Mouse (Mus musculus) neural tube, embryonic 14.5 days (tissue): ENCODE data around the gene Jak1. TPM values are rescaled to one million over a fixed set of nuclear protein-coding genes. Genes with fewer than 3 reads are reported as not detected.

Experiments
- ATAC-seq: fragments of 200-750 bp; cut with Nextera tagmentation; 2 replicates; pipeline ENCODE4 v1.8.0; 2017; ENCODE audit warnings: low read depth, mild to moderate bottlenecking, moderate TSS enrichment, moderate library complexity
- H3K27ac ChIP-seq: fragments of 300-500 bp; sonication (generic); 2 replicates; pipeline ENCODE4 v1.5.1; 2014; ENCODE audit warnings: low read depth, mild to moderate bottlenecking, control low read depth, low read length, moderate library complexity, mixed read lengths
- H3K27me3 ChIP-seq: fragments of 300-500 bp; sonication (generic); 2 replicates; pipeline ENCODE4 v1.6.1; 2014; ENCODE audit warnings: low read length; ENCODE audit not compliant: control insufficient read depth, insufficient read depth
- H3K36me3 ChIP-seq: fragments of 300-500 bp; sonication (generic); 2 replicates; pipeline ENCODE4 v1.6.1; 2014; ENCODE audit warnings: low read length, mixed read lengths; ENCODE audit not compliant: control insufficient read depth, insufficient read depth
- H3K4me1 ChIP-seq: fragments of 300-500 bp; sonication (generic); 2 replicates; pipeline ENCODE4 v1.6.1; 2014; ENCODE audit warnings: low read length; ENCODE audit not compliant: control insufficient read depth, insufficient read depth
- H3K4me2 ChIP-seq: fragments of 300-500 bp; sonication (generic); 2 replicates; pipeline ENCODE4 v1.6.1; 2014; ENCODE audit warnings: mild to moderate bottlenecking, low read depth, low read length, control low read depth
- H3K4me3 ChIP-seq: fragments of 300-500 bp; sonication (generic); 2 replicates; pipeline ENCODE4 v1.5.1; 2014; ENCODE audit warnings: low read depth, low read length, control low read depth, mixed read lengths
- H3K9ac ChIP-seq: fragments of 300-500 bp; sonication (generic); replicated peaks from 2 replicates; pipeline ENCODE4 v1.6.1; 2014; ENCODE audit warnings: low read depth, mild to moderate bottlenecking, control low read depth, low read length, mixed read lengths
- H3K9me3 ChIP-seq: fragments of 300-500 bp; sonication (generic); 2 replicates; pipeline ENCODE4 v1.6.1; 2016; ENCODE audit warnings: low read length; ENCODE audit not compliant: control insufficient read depth
- WGBS: fragments of 180-500 bp; shearing (Covaris S2); extraction: QIAGEN DNeasy Blood & Tissue Kit; methylation state at CpG from one replicate; pipeline ENCODE4 v1.1.7; 2014; 5-methylcytosine and 5-hydroxymethylcytosine counted together
- polyA plus RNA-seq: library from polyadenylated mRNA; unstranded; fragments of >200 nt; fragmentation: Nextera tagmentation; extraction: Ambion mirVana; gene quantifications from 2 replicates; pipeline ENCODE4 v1.2.1, GENCODE M21; 2014

Jak1 gene
- polyA plus RNA-seq, 1 experiment from 2014 or later: 119 TPM

DNA sequence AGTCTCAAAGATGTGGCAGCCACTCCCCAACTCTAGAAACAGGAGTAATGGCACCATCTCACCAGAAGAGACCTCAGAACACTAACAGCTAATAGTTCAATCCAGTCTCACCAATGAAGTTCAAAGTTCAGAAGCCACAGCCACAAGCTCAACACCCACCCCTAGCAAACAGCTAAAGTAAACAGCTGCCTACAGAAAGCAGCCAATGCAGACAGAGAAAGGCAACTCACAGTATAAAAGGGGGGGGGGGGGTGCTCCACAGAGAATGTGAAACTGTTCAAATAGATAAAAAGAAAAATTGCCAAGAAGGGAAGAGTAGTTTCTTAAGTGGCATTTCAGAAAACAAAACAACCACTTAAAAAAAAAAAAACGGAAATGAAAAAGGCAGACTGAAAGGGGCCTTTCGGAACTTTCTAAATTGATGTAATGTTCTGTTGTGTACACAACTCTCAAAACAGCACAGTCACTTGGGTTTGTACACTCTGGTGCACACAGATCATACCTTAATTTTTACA lies 48.0 kb downstream of the Jak1 start:
- H3K4me3 ChIP-seq: no peak overlapping the region
- 89% methylated on average over 2 of the region's 2 CpGs for WGBS
- no peaks in the 10 kb centered on the region for H3K9me3 ChIP-seq
- no peaks in the 10 kb centered on the region for H3K27me3 ChIP-seq
- H3K9ac ChIP-seq: no peak overlapping the region
- H3K4me2 ChIP-seq: no peak overlapping the region
- no peak for ATAC-seq
- H3K4me1 ChIP-seq: no peaks in the 10 kb centered on the region
- H3K27ac ChIP-seq: no peak overlapping the region
- H3K36me3 ChIP-seq: no peaks in the 10 kb centered on the region

- no peak for ATAC-seq
- H3K9me3 ChIP-seq: no peaks in the 10 kb centered on the region
- H3K27ac ChIP-seq: no peak overlapping the region
- H3K27me3 ChIP-seq: no peaks in the 10 kb centered on the region
- no peak overlapping the region for H3K9ac ChIP-seq
- H3K36me3 ChIP-seq: no peaks in the 10 kb centered on the region
- no peak overlapping the region for H3K4me2 ChIP-seq
- H3K4me3 ChIP-seq: no peak overlapping the region
- WGBS: 93% methylated on average over 4 of the region's 4 CpGs
- no peaks in the 10 kb centered on the region for H3K4me1 ChIP-seq
These were observed 48.8 kb downstream of the Jak1 start for GRCm38 (mm10) chr4:101216286-101216685.

GRCm38 (mm10) chr4:101213477-101213876 lies 51.6 kb downstream of the Jak1 start:
- no peaks in the 10 kb centered on the region for H3K4me1 ChIP-seq
- H3K9me3 ChIP-seq: no peaks in the 10 kb centered on the region
- H3K36me3 ChIP-seq: no peaks in the 10 kb centered on the region
- no peak overlapping the region for H3K9ac ChIP-seq
- no peaks in the 10 kb centered on the region for H3K27me3 ChIP-seq
- no peak overlapping the region for H3K4me3 ChIP-seq
- no peak for ATAC-seq
- H3K27ac ChIP-seq: no peak overlapping the region
- H3K4me2 ChIP-seq: no peak overlapping the region
- 92% methylated on average over 2 of the region's 2 CpGs for WGBS

DNA sequence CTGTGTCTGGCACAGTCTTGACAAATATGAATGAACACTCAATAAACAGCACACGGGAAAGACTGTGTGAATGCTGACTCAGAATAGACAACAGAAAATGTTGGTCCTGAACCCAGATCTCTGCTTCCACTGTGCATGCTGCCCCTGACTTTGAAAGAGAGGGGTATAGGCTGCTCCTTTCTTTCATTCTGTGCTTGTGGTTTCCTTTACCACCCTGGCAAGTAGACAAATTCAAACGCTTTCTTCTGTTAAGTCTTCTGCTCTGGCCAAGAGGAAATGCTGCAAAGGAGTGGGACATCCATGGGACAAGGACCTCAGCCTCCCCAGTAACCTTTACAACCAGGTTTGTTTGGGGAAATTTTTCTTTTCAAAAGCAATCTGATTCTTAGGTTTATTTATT lies 57.6 kb downstream of the Jak1 start:
- no peak overlapping the region for H3K4me2 ChIP-seq
- H3K9ac ChIP-seq: no peak overlapping the region
- no peaks in the 10 kb centered on the region for H3K27me3 ChIP-seq
- H3K36me3 ChIP-seq: no peaks in the 10 kb centered on the region
- H3K27ac ChIP-seq: no peak overlapping the region
- H3K9me3 ChIP-seq: no peaks in the 10 kb centered on the region
- WGBS: 77% methylated on average over 2 of the region's 2 CpGs
- ATAC-seq: no peak
- H3K4me1 ChIP-seq: no peaks in the 10 kb centered on the region
- H3K4me3 ChIP-seq: no peak overlapping the region

DNA sequence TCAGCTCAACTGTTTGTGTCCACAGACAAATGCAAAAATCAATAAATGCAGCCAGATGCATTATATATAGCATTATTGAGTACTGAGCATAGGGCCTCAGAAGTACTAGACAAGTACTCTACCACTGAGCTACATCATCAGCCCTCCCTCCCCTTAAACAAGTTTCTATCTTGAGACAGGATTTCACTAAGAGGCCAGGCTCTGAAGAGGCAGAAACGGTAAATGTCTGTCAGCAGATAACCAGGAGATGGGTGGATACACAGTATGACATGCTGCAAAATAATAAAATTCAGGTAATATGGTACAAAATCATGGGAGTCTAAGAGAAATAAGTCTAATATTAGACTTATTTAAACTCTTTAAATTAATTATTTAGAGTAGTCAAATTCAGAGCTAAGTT lies 61.6 kb downstream of the Jak1 start:
- no peaks in the 10 kb centered on the region for H3K36me3 ChIP-seq
- no peak overlapping the region for H3K9ac ChIP-seq
- ATAC-seq: no peak

GRCm38 (mm10) chr4:101202626-101203025 lies 62.5 kb downstream of the Jak1 start:
- Histone ChIP-seq H3K4me3 (no peak overlapping the region), H3K4me2 (no peak overlapping the region), H3K9ac (no peak overlapping the region), H3K4me1 (no peaks in the 10 kb centered on the region), H3K27ac (no peak overlapping the region), H3K9me3 (no peaks in the 10 kb centered on the region), H3K27me3 (no peaks in the 10 kb centered on the region), H3K36me3 (no peaks in the 10 kb centered on the region)
- 96% methylated on average over 10 of the region's 10 CpGs for WGBS
- ATAC-seq: no peak

More for the DNA sequence above, 61.6 kb downstream of the Jak1 start:
- Histone ChIP-seq H3K4me1 (no peaks in the 10 kb centered on the region), H3K27me3 (no peaks in the 10 kb centered on the region), H3K4me3 (no peak overlapping the region), H3K27ac (no peak overlapping the region), H3K9me3 (no peaks in the 10 kb centered on the region), H3K4me2 (no peak overlapping the region)
- 74% methylated on average over 1 of the region's 1 CpGs for WGBS

DNA sequence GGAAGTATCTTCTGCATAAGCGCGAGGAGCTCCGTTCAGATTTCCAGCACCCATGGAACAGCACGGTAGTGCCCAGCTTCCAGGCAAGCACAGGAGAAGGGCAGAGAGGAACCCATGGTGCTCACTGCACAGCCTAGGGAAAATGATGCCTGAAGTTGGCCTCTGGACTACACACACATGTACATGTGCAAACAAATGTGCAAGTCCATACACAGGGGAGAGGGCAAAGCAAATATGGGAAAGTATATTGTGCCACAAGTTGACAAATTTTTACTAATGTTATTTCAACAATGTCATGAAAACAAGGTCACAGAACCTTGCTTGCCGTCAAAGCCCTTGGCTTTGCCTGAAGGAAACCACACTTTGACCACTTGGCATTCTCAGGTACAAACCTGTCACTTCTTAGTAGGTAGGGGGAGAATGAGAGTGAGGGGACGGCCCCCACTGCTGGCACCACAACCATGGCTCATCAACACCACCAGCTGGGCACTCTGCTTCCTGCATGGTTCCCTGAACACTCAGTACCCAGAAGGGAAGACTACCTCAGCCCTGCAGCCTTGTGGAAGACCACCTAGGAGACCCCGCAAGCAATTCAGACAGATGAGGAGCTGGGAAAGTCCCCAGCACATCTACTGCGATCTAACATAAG lies 65.5 kb downstream of the Jak1 start:
- no peak overlapping the region for H3K27ac ChIP-seq
- no peak overlapping the region for H3K4me2 ChIP-seq
- H3K9ac ChIP-seq: no peak overlapping the region
- H3K4me3 ChIP-seq: no peak overlapping the region
- H3K9me3 ChIP-seq: no peaks in the 10 kb centered on the region
- H3K27me3 ChIP-seq: no peaks in the 10 kb centered on the region
- no peaks in the 10 kb centered on the region for H3K4me1 ChIP-seq
- no peak for ATAC-seq
- WGBS: 92% methylated on average over 8 of the region's 8 CpGs
- H3K36me3 ChIP-seq: no peaks in the 10 kb centered on the region

DNA sequence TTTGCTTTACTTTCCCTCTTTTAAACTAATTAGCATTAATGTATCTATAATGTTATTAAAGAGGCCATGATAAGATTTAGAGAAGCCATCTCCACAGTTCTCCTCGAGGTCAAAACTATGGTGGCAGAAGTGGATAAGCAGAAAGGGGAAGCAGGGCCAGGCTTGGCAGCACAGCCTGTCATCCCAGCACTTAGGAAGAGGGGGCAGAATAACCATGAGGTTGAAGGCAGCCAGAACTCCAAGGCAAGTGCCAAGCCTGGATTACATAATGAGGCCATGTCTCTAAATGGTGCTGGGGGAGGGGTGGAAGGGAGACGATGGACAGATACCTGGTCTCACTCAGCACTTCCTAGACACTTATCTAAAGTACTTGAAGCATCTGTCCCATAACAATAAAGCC lies 66.7 kb downstream of the Jak1 start:
- H3K36me3 ChIP-seq: no peaks in the 10 kb centered on the region
- H3K4me3 ChIP-seq: no peak overlapping the region
- no peaks in the 10 kb centered on the region for H3K4me1 ChIP-seq
- no peaks in the 10 kb centered on the region for H3K27me3 ChIP-seq
- no peak overlapping the region for H3K9ac ChIP-seq
- H3K27ac ChIP-seq: no peak overlapping the region
- no peak for ATAC-seq
- no peak overlapping the region for H3K4me2 ChIP-seq
- H3K9me3 ChIP-seq: no peaks in the 10 kb centered on the region
- 84% methylated on average over 2 of the region's 2 CpGs for WGBS

DNA sequence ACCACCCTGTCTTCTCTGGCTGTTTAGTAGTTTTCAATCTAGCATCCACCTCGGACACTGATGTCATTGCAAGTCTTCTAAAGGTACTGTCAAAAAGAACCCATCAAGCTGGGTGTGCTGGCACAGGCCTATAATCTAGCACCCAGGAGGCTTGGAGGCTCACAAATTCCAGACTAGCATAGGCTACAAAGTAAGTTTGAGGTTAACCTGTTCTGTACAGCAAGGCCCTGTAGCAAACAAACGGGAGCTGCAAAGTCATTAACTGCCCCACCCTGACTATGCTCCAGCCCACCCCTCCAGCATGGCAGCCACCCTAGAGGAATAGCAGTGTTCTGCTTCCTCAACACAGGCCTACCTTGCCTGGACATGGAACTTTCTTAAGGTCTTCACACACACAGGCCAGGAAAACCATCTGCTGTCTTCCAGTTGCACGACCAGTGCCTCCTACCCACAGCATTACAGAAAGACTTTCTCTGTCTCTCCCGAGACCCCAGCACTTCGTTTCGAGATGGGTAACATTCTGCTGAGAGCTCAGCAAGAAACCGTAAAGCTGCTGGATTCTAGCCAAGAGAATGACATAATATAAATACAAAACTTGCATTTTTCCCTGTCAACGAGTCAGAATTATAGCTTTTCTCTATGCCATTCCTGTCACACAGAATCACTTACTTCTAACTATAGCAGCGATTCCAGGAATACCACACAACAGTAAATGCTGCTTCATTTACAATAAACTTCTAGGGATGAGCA lies 67.5 kb downstream of the Jak1 start:
- 66% methylated on average over 9 of the region's 9 CpGs for WGBS
- H3K4me1 ChIP-seq: no peaks in the 10 kb centered on the region
- no peaks in the 10 kb centered on the region for H3K27me3 ChIP-seq
- no peaks in the 10 kb centered on the region for H3K9me3 ChIP-seq
- no peak overlapping the region for H3K4me2 ChIP-seq
- no peak for ATAC-seq
- no peak overlapping the region for H3K9ac ChIP-seq
- no peaks in the 10 kb centered on the region for H3K36me3 ChIP-seq
- no peak overlapping the region for H3K4me3 ChIP-seq
- no peak overlapping the region for H3K27ac ChIP-seq
